Mouse (Mus musculus): ENCODE results near the gene Zcchc4.

The Zcchc4 gene

GRCm38 (mm10) chr5:52793230-52793629, 18.0 kb downstream of the Zcchc4 start:
- DNase-seq (ENCODE audit: low read depth in 2 of 2, low spot score in 2 of 2), result no peak

GRCm38 (mm10) chr5:52794109-52794508, 18.9 kb downstream of the Zcchc4 start:
- no peak for DNase-seq (ENCODE audit: low read depth in 2 of 2, low spot score in 2 of 2)

DNA sequence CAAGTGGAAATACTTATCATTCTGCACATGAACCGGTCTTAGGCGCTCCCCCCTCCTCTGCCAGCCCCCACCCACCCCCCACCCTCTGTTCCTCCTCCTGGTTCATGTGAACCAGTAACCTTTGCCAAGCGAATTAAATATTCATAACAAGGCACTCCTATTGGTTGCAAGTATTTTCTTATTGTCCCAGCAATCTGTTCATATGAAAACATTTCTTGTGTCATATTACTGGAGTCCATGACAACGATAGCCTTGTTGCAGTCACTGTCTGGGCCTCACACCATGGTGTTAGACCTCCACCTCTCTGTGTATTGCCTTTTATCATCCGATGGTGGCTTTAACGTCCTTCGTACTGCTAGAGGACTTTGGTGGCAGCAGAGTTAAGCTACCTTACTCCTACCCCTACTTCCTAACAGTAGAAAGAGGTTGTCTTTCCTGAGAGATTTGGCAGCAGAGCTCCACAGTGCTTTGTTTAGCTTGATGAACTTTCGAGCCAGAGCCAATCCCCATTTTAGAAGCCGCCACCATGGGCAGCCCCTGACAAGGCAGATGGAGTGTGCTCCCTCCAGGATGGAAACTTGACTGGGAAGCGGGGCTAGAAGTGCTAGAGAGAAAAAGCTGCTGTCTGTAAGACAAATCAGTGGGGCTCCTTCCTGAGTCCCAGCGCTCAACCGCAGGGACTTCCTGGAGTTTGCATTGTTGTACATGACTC, 24.2 kb downstream of the Zcchc4 start:
- no peak for DNase-seq (ENCODE audit: low read depth in 2 of 2, low spot score in 2 of 2)

DNA sequence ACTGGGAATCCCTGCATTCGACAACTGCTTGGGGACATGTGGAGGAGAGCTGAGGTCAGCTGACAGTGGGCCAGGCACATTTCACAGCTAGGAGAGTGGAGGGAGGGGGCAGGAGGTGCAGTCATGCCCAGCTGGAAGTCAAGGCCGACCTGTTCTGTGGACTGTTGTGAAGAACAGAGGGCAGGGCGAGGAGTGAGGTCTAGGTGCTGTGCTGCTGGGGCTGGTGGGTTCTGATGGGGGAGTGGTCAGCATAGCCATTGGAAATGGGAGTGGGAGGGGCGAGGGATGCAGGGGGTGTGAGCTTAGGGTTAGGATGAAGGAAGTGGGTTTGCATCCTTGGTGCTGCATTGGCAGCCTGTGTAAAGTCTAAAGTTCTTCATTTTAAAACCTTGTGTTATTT, 30.6 kb downstream of the Zcchc4 start:
- DNase-seq (ENCODE audit: low read depth in 2 of 2, low spot score in 2 of 2), result no peak

- no peak for DNase-seq (ENCODE audit: low read depth in 2 of 2, low spot score in 2 of 2)
Measured at GRCm38 (mm10) chr5:52806349-52806748, 31.1 kb downstream of the Zcchc4 start.

- DNase-seq (ENCODE audit: low read depth in 2 of 2, low spot score in 2 of 2), result no peak
Measured at GRCm38 (mm10) chr5:52807030-52807429, 31.8 kb downstream of the Zcchc4 start.

GRCm38 (mm10) chr5:52810446-52810845, 35.2 kb downstream of the Zcchc4 start:
- DNase-seq (ENCODE audit: low read depth in 2 of 2, low spot score in 2 of 2), result no peak

DNA sequence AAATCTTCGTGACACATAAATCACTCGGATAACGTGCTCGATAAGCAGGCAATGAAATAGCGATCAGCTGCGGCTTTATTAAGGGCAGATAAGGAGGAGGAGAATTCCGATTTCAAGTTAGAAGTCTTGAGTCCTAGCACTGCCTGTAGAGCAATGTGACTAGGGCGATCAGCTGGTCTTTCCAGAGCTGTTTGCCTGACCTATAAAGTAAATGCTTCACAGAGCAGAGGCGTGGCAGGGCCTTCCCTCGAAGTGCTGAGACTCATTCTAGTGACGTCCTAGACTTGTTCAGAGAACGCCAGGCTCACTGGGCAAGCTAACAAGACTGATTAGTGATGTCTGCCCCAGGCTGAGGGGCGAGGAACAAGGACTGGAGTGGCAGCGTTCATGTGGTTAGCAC, 35.8 kb downstream of the Zcchc4 start:
- DNase-seq (ENCODE audit: low read depth in 2 of 2, low spot score in 2 of 2), result no peak

DNA sequence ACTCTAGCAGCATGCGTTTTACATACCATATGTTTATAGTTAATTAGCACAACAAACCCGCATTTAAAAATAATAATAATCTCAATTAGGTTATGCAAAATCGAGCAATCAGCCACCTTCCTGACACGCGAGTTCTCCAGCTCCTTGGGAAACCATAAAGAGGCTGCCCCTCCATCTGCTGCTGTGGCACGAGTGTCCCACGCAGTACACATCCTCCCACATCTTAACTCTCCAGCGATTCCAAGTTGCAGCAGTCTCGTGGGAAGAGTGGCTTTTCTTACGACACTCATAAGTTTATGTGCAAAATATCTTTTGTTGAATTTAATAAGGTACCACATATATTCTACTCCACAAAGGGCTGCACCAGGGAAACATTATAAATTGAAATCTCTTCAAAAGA, 37.2 kb downstream of the Zcchc4 start:
- no peak for DNase-seq (ENCODE audit: low read depth in 2 of 2, low spot score in 2 of 2)

GRCm38 (mm10) chr5:52813312-52813711, 38.1 kb downstream of the Zcchc4 start:
- DNase-seq (ENCODE audit: low read depth in 2 of 2, low spot score in 2 of 2), result no peak

DNA sequence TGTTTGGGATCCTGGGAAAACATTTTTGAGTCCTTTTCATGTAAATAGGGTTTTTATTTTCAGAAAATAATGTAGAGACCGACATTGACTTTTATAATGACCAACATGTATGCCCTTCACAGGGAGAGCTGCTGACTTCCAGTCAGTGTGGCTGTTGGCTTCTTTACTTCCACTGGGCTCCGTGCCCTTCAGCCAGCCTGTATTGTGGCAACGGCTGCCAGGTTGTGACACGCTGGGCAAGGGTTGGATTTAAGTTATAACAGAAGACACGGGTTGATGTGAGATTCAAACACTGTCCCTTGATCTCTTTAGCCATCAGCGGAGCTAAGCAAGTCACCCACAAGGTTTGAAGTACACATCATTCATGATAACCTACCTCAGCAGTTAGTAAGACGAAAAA, 43.5 kb downstream of the Zcchc4 start:
- DNase-seq (ENCODE audit: low read depth in 2 of 2, low spot score in 2 of 2), result no peak

- DNase-seq (ENCODE audit: low read depth in 2 of 2, low spot score in 2 of 2), result no peak
Measured at GRCm38 (mm10) chr5:52821691-52822090, 46.5 kb downstream of the Zcchc4 start.

- DNase-seq (ENCODE audit: low read depth in 2 of 2, low spot score in 2 of 2), result no peak
Measured at GRCm38 (mm10) chr5:52827923-52828322, 52.7 kb downstream of the Zcchc4 start.

DNA sequence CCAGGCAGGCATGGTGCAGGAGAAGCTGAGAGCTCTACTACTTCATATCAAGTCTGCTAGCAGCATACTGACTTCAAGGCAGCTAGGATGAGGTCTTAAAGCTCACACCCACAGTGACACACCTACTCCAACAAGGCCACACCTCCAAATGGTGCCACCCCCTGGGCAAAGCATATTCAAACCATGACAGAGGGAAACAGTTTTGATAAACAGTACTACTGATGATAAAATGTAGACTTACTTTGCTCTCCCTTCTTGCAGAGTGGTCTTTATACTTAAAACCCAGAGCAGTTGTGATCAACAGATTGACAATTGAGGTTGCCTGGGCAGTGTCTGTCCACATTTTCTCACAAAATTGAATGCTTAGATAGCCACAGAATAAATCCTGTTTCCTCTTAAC, 57.8 kb downstream of the Zcchc4 start:
- DNase-seq (ENCODE audit: low read depth in 2 of 2, low spot score in 2 of 2), result peak in 1 of 2 experiments; percentile 7

DNA sequence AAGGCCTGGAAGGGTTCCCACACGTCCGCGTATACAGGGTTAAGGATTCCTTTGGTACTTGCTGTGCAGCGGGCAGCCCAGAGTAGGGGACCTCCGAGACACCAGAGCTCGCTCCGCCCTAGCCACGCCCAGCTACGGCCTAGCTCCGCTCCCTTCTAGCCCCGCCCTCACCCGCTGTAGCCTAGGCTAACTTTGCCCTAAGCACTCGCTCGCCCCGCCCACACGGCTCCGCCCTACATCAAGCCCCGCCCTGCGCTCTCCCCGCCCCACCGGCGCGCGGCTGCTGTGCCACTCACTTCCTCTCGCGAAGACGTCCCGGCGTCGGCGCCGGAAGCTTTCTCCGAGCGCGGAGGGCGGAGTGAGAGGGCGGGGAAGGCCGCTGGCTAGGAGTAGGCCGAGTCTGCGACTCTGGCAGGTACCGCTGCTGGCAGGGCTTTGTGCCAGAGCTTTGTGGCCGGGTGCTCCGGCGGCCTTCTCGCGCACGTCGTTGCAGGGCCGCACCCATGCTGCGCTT, 58.6 kb downstream of the Zcchc4 start, which contains the start of gene Anapc4:
Gene Anapc4, plus strand, starts transcription at position 252 of the 514 bp plus-strand sequence.
- peak; percentile 100 for DNase-seq (ENCODE audit: low read depth in 2 of 2, low spot score in 2 of 2)

- no peak for DNase-seq (ENCODE audit: low read depth in 2 of 2, low spot score in 2 of 2)
Measured at GRCm38 (mm10) chr5:52834386-52834785, 59.2 kb downstream of the Zcchc4 start.

DNA sequence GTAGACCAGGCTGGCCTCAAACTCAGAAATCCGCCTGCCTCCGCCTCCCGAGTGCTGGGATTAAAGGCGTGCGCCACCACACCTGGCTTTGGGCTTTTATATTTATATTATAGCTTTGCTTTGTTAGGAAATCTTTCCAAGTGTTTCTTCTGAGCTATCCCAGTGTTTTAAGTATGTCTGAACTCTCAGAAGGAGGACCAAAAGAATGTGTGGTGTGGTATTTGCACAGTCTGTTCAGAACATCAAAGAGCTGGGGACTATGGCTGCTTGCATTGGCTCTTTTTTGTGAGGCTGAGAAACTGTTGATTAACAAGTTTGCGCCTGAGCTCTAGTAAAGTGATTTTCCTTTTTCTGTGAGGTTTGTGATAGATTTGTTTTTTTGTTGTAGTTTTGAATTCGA, 69.1 kb downstream of the Zcchc4 start:
- DNase-seq (ENCODE audit: low read depth in 2 of 2, low spot score in 2 of 2), result no peak

- no peak for DNase-seq (ENCODE audit: low read depth in 2 of 2, low spot score in 2 of 2)
Measured at GRCm38 (mm10) chr5:52855727-52856126, 80.5 kb downstream of the Zcchc4 start.

DNA sequence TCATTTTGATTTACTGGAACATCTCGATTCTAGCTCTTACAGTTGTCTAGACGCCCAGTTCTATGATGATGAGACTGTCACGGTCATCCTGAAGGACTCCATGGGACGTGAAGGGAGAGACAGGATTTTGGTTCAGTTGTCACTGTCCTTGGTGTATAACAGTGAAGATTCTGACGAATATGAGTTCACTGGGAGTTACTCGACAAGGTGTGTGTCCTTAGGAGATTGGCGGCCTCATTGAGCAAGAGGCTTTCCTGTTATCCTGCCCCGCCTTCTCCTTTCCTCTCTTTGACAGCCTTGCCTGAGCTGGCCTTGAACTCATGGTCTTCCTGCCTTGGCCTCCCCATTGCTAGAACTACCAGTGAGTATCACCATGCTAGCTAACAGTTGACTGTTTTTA, 89.2 kb downstream of the Zcchc4 start:
- no peak for DNase-seq (ENCODE audit: low read depth in 2 of 2, low spot score in 2 of 2)

GRCm38 (mm10) chr5:52865825-52866224, 90.6 kb downstream of the Zcchc4 start:
- DNase-seq (ENCODE audit: low read depth in 2 of 2, low spot score in 2 of 2), result no peak

DNA sequence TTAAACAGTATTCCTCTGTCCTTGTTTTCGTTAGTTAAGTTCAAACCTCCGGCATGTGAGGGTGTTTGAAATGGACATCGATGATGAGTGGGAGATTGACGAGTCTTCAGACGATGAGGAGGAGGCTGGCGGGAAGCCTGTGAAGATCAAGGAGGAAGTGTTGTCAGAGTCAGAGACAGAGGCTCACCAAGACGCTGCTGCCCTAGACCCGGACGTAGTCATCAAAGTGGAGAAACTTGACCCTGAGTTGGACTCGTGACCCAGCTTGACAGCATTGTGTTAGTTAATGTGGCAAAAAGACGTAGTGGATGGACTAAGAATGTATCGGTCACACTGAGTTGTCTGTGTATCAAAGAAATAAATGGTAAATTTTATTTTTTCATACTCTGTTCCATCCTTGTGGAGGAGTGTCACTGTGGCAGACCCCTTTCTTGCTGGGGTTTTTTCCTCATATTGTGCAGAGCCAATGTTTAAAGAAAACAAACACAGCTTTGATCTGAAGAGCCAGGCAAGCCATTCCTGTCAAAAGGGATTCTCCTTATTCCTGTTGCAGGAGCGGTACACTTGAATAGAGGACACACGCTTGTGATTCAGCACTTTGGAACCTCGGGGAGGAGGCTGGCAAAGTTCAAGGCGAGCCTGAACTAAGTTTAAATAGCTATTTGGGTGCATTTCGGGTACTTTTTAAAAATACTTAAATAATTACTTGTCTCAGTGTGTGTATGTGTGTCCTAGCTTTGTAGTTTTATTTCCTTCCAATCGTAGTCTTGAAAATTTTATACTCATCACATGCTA, 91.3 kb downstream of the Zcchc4 start:
- no peak for DNase-seq (ENCODE audit: low read depth in 2 of 2, low spot score in 2 of 2)
